Mouse (Mus musculus): ENCODE measurements around the gene Myh14. TPM values are rescaled to one million over a fixed set of nuclear protein-coding genes. Genes with fewer than 3 reads are reported as not detected.

Gene Myh14
- polyA plus RNA-seq, 1 experiment from 2014 or later = 28.4 TPM

DNA sequence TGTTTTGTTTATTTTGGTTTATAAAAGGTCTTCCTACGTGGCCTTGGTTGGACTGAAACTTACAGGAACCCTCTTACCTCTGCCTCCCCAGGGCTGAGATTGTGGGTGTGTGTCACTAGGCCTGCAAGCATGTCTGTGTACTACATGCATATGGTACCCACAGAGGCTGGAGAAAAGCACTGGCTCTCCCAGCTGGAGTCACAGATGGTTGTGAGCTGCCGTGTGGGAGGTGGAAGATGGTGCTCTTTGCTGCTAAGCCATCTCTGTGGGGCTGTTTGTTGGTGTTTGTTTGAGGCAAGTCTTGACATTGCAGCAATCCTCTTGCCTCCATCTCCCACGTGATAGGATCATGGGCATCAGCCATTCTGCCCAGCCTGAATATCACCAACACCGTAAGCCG, 9.4 kb downstream of the Myh14 start:
- DNase-seq (ENCODE audit: low spot score) = no peak
- H3K9me3 ChIP-seq (ENCODE audit: control insufficient read depth, low read length) = no peaks in the 10 kb centered on the region
- 69% methylated on average over 5 of the region's 5 CpGs for WGBS
- H3K4me2 ChIP-seq (replicated peaks; ENCODE audit: low read depth) = no peak overlapping the region
- no peak for TF ChIP-seq EP300 (optimal IDR thresholded peaks at IDR 0.05)
- TF ChIP-seq CTCF (IDR thresholded peaks at IDR 0.05; ENCODE audit: low read depth) = no peak
- H3K27ac ChIP-seq (replicated peaks) = no peak overlapping the region
- H3K9ac ChIP-seq (ENCODE audit: low read length) = no peak overlapping the region
- no peaks in the 10 kb centered on the region for H3K36me3 ChIP-seq (ENCODE audit: control insufficient read depth, insufficient read depth, low read length)
- H3K4me1 ChIP-seq (replicated peaks; ENCODE audit: control insufficient read depth, insufficient read depth) = no peaks in the 10 kb centered on the region
- ATAC-seq (ENCODE audit: low FRiP score, low TSS enrichment) = no peak
- no peak overlapping the region for H3K4me3 ChIP-seq (ENCODE audit: low read depth, low read length)
- H3K27me3 ChIP-seq (ENCODE audit: control insufficient read depth, insufficient read depth, low read length) = no peaks in the 10 kb centered on the region

DNA sequence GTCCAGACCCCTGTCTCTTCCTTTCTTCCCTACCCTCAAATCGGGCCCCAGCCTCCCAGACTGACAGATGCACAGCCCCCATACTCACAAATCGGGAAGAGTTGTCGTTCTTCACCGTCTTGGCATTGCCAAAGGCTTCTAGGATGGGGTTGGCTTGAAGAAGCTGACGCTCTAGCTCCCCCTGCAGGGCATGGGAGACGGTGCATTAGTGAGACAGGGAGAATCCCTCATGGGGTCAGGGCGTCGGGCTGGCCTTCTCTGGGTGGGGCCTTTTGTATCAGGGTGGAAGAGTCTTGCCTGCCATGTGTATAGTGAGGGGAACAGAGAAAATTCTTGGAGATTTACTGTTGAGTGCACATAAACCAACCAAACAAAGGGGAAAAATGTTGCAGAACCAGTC, 15.1 kb downstream of the Myh14 start:
- H3K4me2 ChIP-seq (replicated peaks; ENCODE audit: low read depth) = no peak overlapping the region
- H3K27ac ChIP-seq (replicated peaks) = no peak overlapping the region
- H3K9ac ChIP-seq (ENCODE audit: low read length) = no peak overlapping the region
- DNase-seq (ENCODE audit: low spot score) (peak; percentile 71), ATAC-seq (ENCODE audit: low FRiP score, low TSS enrichment) (no peak)
- no peaks in the 10 kb centered on the region for H3K36me3 ChIP-seq (ENCODE audit: control insufficient read depth, insufficient read depth, low read length)
- no peaks in the 10 kb centered on the region for H3K4me1 ChIP-seq (replicated peaks; ENCODE audit: control insufficient read depth, insufficient read depth)
- no peak for TF ChIP-seq EP300 (optimal IDR thresholded peaks at IDR 0.05)
- peak; percentile 81 for TF ChIP-seq CTCF (IDR thresholded peaks at IDR 0.05; ENCODE audit: low read depth)
- no peaks in the 10 kb centered on the region for H3K9me3 ChIP-seq (ENCODE audit: control insufficient read depth, low read length)
- H3K27me3 ChIP-seq (ENCODE audit: control insufficient read depth, insufficient read depth, low read length) = no peaks in the 10 kb centered on the region
- 14% methylated on average over 8 of the region's 8 CpGs for WGBS
- no peak overlapping the region for H3K4me3 ChIP-seq (ENCODE audit: low read depth, low read length)

DNA sequence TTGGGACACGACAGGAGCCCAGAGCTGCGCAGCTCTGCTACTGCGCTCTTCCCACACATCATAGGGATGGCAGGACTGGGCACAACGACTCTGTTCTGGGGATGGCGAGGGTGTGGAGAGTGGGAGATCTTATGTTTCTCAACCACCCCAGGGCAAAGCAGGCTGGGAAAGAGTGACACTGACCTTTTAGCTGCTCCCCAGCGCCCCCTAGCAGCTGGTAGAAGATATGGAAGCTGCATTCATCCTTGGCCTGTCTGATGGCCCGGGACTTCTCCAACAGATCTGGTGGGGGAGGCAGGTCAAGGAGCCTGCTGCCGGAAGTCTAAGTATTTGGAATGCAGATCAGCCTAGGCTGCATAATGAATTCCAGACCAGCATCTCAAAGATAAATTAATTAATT, 16.9 kb downstream of the Myh14 start:
- peak; percentile 40 for DNase-seq (ENCODE audit: low spot score)
- WGBS = 56% methylated on average over 8 of the region's 8 CpGs

GRCm38 (mm10) chr7:44651416-44651815, 19.2 kb downstream of the Myh14 start:
- Histone ChIP-seq H3K9ac (ENCODE audit: low read length) (no peak overlapping the region), H3K36me3 (ENCODE audit: control insufficient read depth, insufficient read depth, low read length) (no peaks in the 10 kb centered on the region), H3K27me3 (ENCODE audit: control insufficient read depth, insufficient read depth, low read length) (no peaks in the 10 kb centered on the region), H3K9me3 (ENCODE audit: control insufficient read depth, low read length) (no peaks in the 10 kb centered on the region), H3K4me1 (replicated peaks; ENCODE audit: control insufficient read depth, insufficient read depth) (no peaks in the 10 kb centered on the region), H3K27ac (replicated peaks) (no peak overlapping the region), H3K4me3 (ENCODE audit: low read depth, low read length) (no peak overlapping the region), H3K4me2 (replicated peaks; ENCODE audit: low read depth) (no peak overlapping the region)
- TF ChIP-seq EP300 (optimal IDR thresholded peaks at IDR 0.05) (no peak), CTCF (IDR thresholded peaks at IDR 0.05; ENCODE audit: low read depth) (no peak)
- 72% methylated on average over 7 of the region's 7 CpGs for WGBS
- ATAC-seq (ENCODE audit: low FRiP score, low TSS enrichment) (no peak), DNase-seq (ENCODE audit: low spot score) (no peak)

More for the DNA sequence above, 16.9 kb downstream of the Myh14 start:
- ATAC-seq (ENCODE audit: low FRiP score, low TSS enrichment) = no peak
- TF ChIP-seq EP300 (optimal IDR thresholded peaks at IDR 0.05) (no peak), CTCF (IDR thresholded peaks at IDR 0.05; ENCODE audit: low read depth) (peak; percentile 62)
- Histone ChIP-seq H3K27ac (replicated peaks) (no peak overlapping the region), H3K4me3 (ENCODE audit: low read depth, low read length) (no peak overlapping the region), H3K9ac (ENCODE audit: low read length) (no peak overlapping the region), H3K9me3 (ENCODE audit: control insufficient read depth, low read length) (no peaks in the 10 kb centered on the region), H3K36me3 (ENCODE audit: control insufficient read depth, insufficient read depth, low read length) (no peaks in the 10 kb centered on the region), H3K27me3 (ENCODE audit: control insufficient read depth, insufficient read depth, low read length) (no peaks in the 10 kb centered on the region), H3K4me2 (replicated peaks; ENCODE audit: low read depth) (no peak overlapping the region), H3K4me1 (replicated peaks; ENCODE audit: control insufficient read depth, insufficient read depth) (no peaks in the 10 kb centered on the region)

DNA sequence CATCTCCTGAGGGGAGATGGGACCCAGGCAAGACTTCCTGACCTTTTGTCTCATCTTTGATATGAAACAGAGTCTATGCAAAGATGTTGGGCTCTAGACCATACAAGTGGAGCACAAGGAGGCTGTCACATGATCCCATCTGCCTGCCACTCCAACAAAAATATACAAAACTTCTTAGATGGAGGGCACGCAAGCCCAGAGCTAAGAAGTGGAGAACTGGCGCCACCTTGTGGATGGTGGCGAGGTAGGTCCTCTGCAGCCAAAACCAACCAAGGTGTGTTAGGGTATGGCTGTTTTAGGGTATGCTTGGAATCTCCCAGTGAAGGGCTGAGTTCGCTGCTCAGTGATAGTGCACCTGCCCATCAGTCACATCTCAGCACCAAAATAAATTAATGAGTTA, 20.7 kb downstream of the Myh14 start:
- Histone ChIP-seq H3K4me3 (ENCODE audit: low read depth, low read length) (no peak overlapping the region), H3K9me3 (ENCODE audit: control insufficient read depth, low read length) (no peaks in the 10 kb centered on the region), H3K4me1 (replicated peaks; ENCODE audit: control insufficient read depth, insufficient read depth) (no peaks in the 10 kb centered on the region), H3K27me3 (ENCODE audit: control insufficient read depth, insufficient read depth, low read length) (no peaks in the 10 kb centered on the region), H3K9ac (ENCODE audit: low read length) (no peak overlapping the region), H3K36me3 (ENCODE audit: control insufficient read depth, insufficient read depth, low read length) (no peaks in the 10 kb centered on the region), H3K27ac (replicated peaks) (no peak overlapping the region), H3K4me2 (replicated peaks; ENCODE audit: low read depth) (no peak overlapping the region)
- no peak for ATAC-seq (ENCODE audit: low FRiP score, low TSS enrichment)
- peak; percentile 64 for DNase-seq (ENCODE audit: low spot score)
- 10% methylated on average over 4 of the region's 4 CpGs for WGBS
- TF ChIP-seq CTCF (IDR thresholded peaks at IDR 0.05; ENCODE audit: low read depth) = peak; percentile 86
- no peak for TF ChIP-seq EP300 (optimal IDR thresholded peaks at IDR 0.05)

GRCm38 (mm10) chr7:44649094-44649610, 21.5 kb downstream of the Myh14 start:
- WGBS = 70% methylated on average over 8 of the region's 8 CpGs
- TF ChIP-seq EP300 (optimal IDR thresholded peaks at IDR 0.05) (no peak), CTCF (IDR thresholded peaks at IDR 0.05; ENCODE audit: low read depth) (no peak)

More at GRCm38 (mm10) chr7:44649094-44649610, 21.5 kb downstream of the Myh14 start:
- Histone ChIP-seq H3K36me3 (ENCODE audit: control insufficient read depth, insufficient read depth, low read length) (no peaks in the 10 kb centered on the region), H3K4me3 (ENCODE audit: low read depth, low read length) (no peak overlapping the region), H3K9ac (ENCODE audit: low read length) (no peak overlapping the region), H3K4me2 (replicated peaks; ENCODE audit: low read depth) (no peak overlapping the region), H3K27me3 (ENCODE audit: control insufficient read depth, insufficient read depth, low read length) (no peaks in the 10 kb centered on the region), H3K9me3 (ENCODE audit: control insufficient read depth, low read length) (no peaks in the 10 kb centered on the region), H3K27ac (replicated peaks) (no peak overlapping the region), H3K4me1 (replicated peaks; ENCODE audit: control insufficient read depth, insufficient read depth) (no peaks in the 10 kb centered on the region)
- no peak for DNase-seq (ENCODE audit: low spot score)
- no peak for ATAC-seq (ENCODE audit: low FRiP score, low TSS enrichment)
